Mouse (Mus musculus) embryonic facial prominence, embryonic 14.5 days (tissue): ENCODE measurements around the gene Yif1a. TPM values are rescaled to one million over a fixed set of nuclear protein-coding genes. Genes with fewer than 3 reads are reported as not detected.

Experiments used
- ATAC-seq: fragments of 200-750 bp; cut with Nextera tagmentation; 2 replicates; pipeline ENCODE4 v1.8.0; 2017; ENCODE audit warnings: low read depth, moderate number of reproducible peaks, moderate TSS enrichment
- DNase-seq: peaks from one replicate; pipeline ENCODE4 v3.0.0-alpha.2; 2015; ENCODE audit warnings: low spot score
- H3K27ac ChIP-seq: fragments of 300-500 bp; sonication (generic); replicated peaks from 2 replicates; pipeline ENCODE4 v1.5.1; 2014; ENCODE audit warnings: low read depth, mild to moderate bottlenecking, low read length, moderate library complexity
- H3K27me3 ChIP-seq: fragments of 300-500 bp; sonication (generic); replicated peaks from 2 replicates; pipeline ENCODE4 v1.6.1; 2014; ENCODE audit warnings: low read length; ENCODE audit not compliant: control insufficient read depth, insufficient read depth
- H3K36me3 ChIP-seq: fragments of 300-500 bp; sonication (generic); 2 replicates; pipeline ENCODE4 v1.6.1; 2014; ENCODE audit warnings: low read length, mixed read lengths; ENCODE audit not compliant: control insufficient read depth, insufficient read depth
- H3K4me1 ChIP-seq: fragments of 300-500 bp; sonication (generic); 2 replicates; pipeline ENCODE4 v1.6.1; 2014; ENCODE audit warnings: antibody characterized with exemption, low read length; ENCODE audit not compliant: control insufficient read depth, insufficient read depth
- H3K4me2 ChIP-seq: fragments of 300-500 bp; sonication (generic); 2 replicates; pipeline ENCODE4 v1.6.1; 2014; ENCODE audit warnings: low read depth, mild to moderate bottlenecking, low read length, moderate library complexity, mixed read lengths
- H3K4me3 ChIP-seq: fragments of 300-500 bp; sonication (generic); 2 replicates; pipeline ENCODE4 v1.5.1; 2014; ENCODE audit warnings: low read depth, mild to moderate bottlenecking, low read length
- H3K9ac ChIP-seq: fragments of 300-500 bp; sonication (generic); 2 replicates; pipeline ENCODE4 v1.6.1; 2014; ENCODE audit warnings: low read depth, mild to moderate bottlenecking, low read length, moderate library complexity, mixed read lengths
- H3K9me3 ChIP-seq: fragments of 300-500 bp; sonication (generic); 2 replicates; pipeline ENCODE4 v1.6.1; 2016; ENCODE audit warnings: low read length; ENCODE audit not compliant: control insufficient read depth
- WGBS: fragments of 180-500 bp; shearing (Covaris S2); extraction: QIAGEN DNeasy Blood & Tissue Kit; methylation state at CpG from one replicate; pipeline ENCODE4 v1.1.7; 2014; 5-methylcytosine and 5-hydroxymethylcytosine counted together
- polyA plus RNA-seq: library from polyadenylated mRNA; unstranded; fragments of >200 nt; fragmentation: Nextera tagmentation; extraction: Ambion mirVana; gene quantifications from 2 replicates; pipeline ENCODE4 v1.2.1, GENCODE M21; 2014

Gene Yif1a
- polyA plus RNA-seq, 1 experiment from 2014 or later, result 140 TPM

DNA sequence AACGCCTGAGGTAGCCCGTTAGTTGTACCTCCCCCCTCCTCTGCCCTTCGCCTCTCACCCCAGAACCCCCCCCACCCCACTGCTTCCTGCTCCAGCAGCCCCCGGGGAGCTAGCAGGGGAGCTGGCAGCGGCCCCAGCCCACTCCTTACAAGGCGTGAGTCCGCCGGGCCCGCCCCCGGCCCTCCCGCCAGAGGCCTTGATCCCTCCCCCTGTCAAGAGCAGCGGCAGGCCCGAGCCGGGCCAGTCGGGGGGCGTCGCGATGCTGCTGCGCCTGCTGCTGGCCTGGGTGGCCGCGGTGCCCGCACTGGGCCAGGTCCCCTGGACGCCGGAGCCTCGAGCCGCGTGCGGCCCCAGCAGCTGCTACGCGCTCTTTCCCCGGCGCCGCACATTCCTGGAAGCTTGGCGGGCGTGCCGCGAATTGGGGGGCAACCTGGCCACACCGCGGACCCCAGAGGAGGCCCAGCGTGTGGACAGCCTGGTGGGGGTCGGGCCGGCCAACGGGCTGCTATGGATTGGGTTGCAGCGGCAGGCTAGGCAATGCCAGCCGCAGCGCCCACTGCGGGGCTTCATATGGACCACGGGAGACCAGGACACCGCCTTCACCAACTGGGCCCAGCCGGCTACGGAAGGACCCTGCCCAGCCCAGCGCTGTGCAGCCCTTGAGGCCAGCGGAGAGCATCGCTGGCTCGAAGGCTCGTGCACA lies 20.3 kb upstream of the Yif1a start, which contains the start of gene Cd248:
Gene Cd248 (plus strand): TSS at position 212 of the 703 bp plus-strand sequence.
- peak; percentile 96 for DNase-seq
- Histone ChIP-seq H3K27ac (peak within 1 kb of the TSS; percentile 88), H3K4me2 (peak within 1 kb of the TSS; percentile 77), H3K36me3 (no peaks in the 10 kb centered on the region), H3K4me3 (peak within 1 kb of the TSS; percentile 60), H3K4me1 (peaks cover 45% of the 10 kb centered on the region), H3K9ac (peak within 1 kb of the TSS; percentile 83), H3K9me3 (no peaks in the 10 kb centered on the region), H3K27me3 (no peaks in the 10 kb centered on the region; the same call in 1 of the 2 replicates)
- peak; percentile 56 for ATAC-seq
- WGBS, result 0% methylated on average over 15 of the region's 56 CpGs

- no peak for ATAC-seq
- 20% methylated on average over 18 of the region's 21 CpGs for WGBS
- H3K9me3 ChIP-seq, result no peaks in the 10 kb centered on the region
- H3K9ac ChIP-seq, result peak overlapping the region; percentile 83
- H3K4me2 ChIP-seq, result peak overlapping the region; percentile 77
- H3K4me3 ChIP-seq, result peak overlapping the region; percentile 60
- H3K27me3 ChIP-seq, result no peaks in the 10 kb centered on the region; the same call in 1 of the 2 replicates
- peaks cover 46% of the 10 kb centered on the region for H3K4me1 ChIP-seq
- DNase-seq, result no peak
- H3K27ac ChIP-seq, result peak overlapping the region; percentile 88
- H3K36me3 ChIP-seq, result no peaks in the 10 kb centered on the region
These were observed 19.6 kb upstream of the Yif1a start for GRCm38 (mm10) chr19:5068570-5069234.

- no peak for DNase-seq
- Histone ChIP-seq H3K36me3 (no peaks in the 10 kb centered on the region), H3K4me2 (peak overlapping the region; percentile 77), H3K27ac (peak overlapping the region; percentile 96), H3K4me1 (peaks cover 46% of the 10 kb centered on the region), H3K4me3 (peak overlapping the region; percentile 60), H3K27me3 (no peaks in the 10 kb centered on the region; the same call in 1 of the 2 replicates), H3K9me3 (no peaks in the 10 kb centered on the region), H3K9ac (peak overlapping the region; percentile 83)
- no peak for ATAC-seq
- WGBS, result 74% methylated on average over 5 of the region's 5 CpGs
These were observed 18.9 kb upstream of the Yif1a start for GRCm38 (mm10) chr19:5069486-5069885.

DNA sequence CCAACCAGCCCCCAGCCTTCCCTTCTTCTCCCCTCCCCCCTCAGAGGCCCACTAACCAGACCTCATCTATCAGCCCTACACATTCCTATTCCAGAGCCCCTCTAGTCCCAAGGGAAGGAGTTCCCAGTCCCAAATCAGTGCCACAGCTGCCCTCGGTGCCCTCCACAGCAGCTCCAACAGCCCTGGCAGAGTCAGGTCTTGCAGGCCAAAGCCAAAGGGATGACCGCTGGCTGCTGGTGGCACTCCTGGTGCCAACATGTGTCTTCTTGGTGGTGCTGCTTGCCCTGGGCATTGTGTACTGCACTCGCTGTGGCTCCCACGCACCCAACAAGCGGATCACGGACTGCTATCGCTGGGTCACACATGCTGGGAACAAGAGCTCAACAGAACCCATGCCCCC lies 18.4 kb upstream of the Yif1a start:
- 74% methylated on average over 7 of the region's 7 CpGs for WGBS
- no peaks in the 10 kb centered on the region; the same call in 1 of the 2 replicates for H3K27me3 ChIP-seq
- no peaks in the 10 kb centered on the region for H3K9me3 ChIP-seq
- peak overlapping the region; percentile 96 for H3K27ac ChIP-seq
- H3K4me3 ChIP-seq, result peak overlapping the region; percentile 60
- peak overlapping the region; percentile 77 for H3K4me2 ChIP-seq
- ATAC-seq (no peak), DNase-seq (no peak)
- peaks cover 42% of the 10 kb centered on the region for H3K4me1 ChIP-seq
- no peaks in the 10 kb centered on the region for H3K36me3 ChIP-seq
- peak overlapping the region; percentile 83 for H3K9ac ChIP-seq

DNA sequence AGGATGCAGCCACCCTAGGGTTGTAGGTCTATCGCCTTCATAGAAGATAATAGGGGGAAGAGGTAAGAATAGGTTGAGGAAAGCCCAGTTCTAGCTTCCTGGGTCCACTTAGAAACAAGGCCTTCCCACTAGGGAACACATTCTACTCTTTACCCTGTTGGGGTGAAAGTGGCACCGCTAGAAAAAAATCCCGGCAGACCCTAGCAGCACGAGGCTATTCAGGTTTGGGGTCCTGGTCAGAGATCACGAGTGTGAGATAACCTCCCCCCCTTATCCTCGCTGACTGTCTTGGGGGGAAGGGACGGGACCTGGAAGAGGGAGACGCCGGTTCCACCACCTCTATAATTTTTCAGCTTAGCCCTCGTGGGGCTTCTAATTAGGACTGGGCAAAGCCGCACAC lies 17.3 kb upstream of the Yif1a start:
- H3K36me3 ChIP-seq, result no peaks in the 10 kb centered on the region
- WGBS, result 11% methylated on average over 11 of the region's 11 CpGs
- peak overlapping the region; percentile 96 for H3K27ac ChIP-seq
- H3K4me3 ChIP-seq, result peak overlapping the region; percentile 60
- no peaks in the 10 kb centered on the region; the same call in 1 of the 2 replicates for H3K27me3 ChIP-seq
- no peaks in the 10 kb centered on the region for H3K9me3 ChIP-seq
- DNase-seq, result no peak
- H3K4me1 ChIP-seq, result peaks cover 40% of the 10 kb centered on the region
- no peak for ATAC-seq
- peak overlapping the region; percentile 77 for H3K4me2 ChIP-seq
- peak overlapping the region; percentile 83 for H3K9ac ChIP-seq

DNA sequence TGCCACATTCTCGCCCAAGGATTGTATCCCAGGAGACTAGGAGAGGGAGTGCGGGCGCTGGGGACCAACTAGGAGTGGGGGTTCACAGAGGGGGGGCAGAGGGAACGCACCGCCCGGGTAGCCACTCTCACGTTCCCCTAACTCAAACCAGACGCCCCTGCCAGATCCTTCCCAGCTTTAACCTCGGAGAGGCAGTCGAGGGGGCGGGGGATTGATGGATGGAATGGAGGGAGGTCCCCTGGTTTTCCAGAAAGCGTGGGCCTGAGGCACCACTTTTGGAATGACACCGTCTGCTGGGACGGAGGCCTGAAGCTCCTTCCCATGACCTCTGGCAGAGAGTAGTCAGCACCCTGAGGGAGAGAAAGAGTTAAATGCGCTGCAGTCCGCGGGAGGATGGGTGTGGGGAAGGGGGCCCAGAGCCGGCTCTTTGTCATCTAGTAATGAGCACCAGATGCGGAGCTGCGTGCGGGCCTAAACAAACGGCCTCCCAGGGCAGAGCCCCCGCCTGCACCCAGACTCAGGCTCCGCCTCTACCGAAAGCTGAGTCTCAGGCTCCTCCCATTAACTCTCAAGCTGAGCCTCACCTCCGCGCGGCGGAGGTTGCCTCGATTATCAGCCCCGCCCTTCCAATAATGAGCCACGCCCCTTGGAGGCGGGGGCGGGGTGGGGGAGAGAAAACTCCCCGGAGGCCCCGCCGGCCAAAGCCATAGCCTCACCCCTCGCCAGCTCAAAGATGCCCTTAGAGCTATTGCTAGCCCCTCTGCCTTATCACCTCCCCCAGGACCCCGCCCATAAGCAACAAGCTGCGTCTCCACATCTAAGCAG lies 16.6 kb upstream of the Yif1a start:
- H3K4me3 ChIP-seq, result peak overlapping the region; percentile 60
- H3K36me3 ChIP-seq, result no peaks in the 10 kb centered on the region
- DNase-seq (peak; percentile 98), ATAC-seq (peak; percentile 91)
- H3K9ac ChIP-seq, result peak overlapping the region; percentile 83
- H3K27me3 ChIP-seq, result no peaks in the 10 kb centered on the region; the same call in 1 of the 2 replicates
- H3K4me2 ChIP-seq, result peak overlapping the region; percentile 77
- 0% methylated on average over 21 of the region's 40 CpGs for WGBS
- H3K27ac ChIP-seq, result peak overlapping the region; percentile 96
- no peaks in the 10 kb centered on the region for H3K9me3 ChIP-seq
- H3K4me1 ChIP-seq, result peaks cover 39% of the 10 kb centered on the region

GRCm38 (mm10) chr19:5072389-5073019 lies 15.8 kb upstream of the Yif1a start:
- Histone ChIP-seq H3K36me3 (no peaks in the 10 kb centered on the region), H3K27me3 (no peaks in the 10 kb centered on the region; the same call in 1 of the 2 replicates), H3K9ac (peak overlapping the region; percentile 41; the same call in 1 of the 2 replicates), H3K4me2 (peak overlapping the region; percentile 77), H3K27ac (peak overlapping the region; percentile 96), H3K4me1 (peaks cover 31% of the 10 kb centered on the region), H3K9me3 (no peaks in the 10 kb centered on the region), H3K4me3 (peak overlapping the region; percentile 60)
- peak; percentile 4; the same call in 1 of the 2 replicates for ATAC-seq
- 2% methylated on average over 20 of the region's 20 CpGs for WGBS
- DNase-seq, result peak; percentile 87

- Histone ChIP-seq H3K4me3 (peak overlapping the region; percentile 60), H3K4me2 (peak overlapping the region; percentile 77), H3K9me3 (no peaks in the 10 kb centered on the region), H3K27me3 (no peaks in the 10 kb centered on the region; the same call in 1 of the 2 replicates), H3K27ac (peak overlapping the region; percentile 96), H3K36me3 (no peaks in the 10 kb centered on the region), H3K9ac (0 out of 2 replicates have a peak overlapping the region, but pooled peaks have one; percentile 41), H3K4me1 (peaks cover 28% of the 10 kb centered on the region)
- DNase-seq, result peak; percentile 91
- ATAC-seq, result peak; percentile 19; the same call in 1 of the 2 replicates
- under 1% methylated on average over 15 of the region's 15 CpGs for WGBS
These were observed 15.3 kb upstream of the Yif1a start for GRCm38 (mm10) chr19:5073028-5073427.
